Mouse (Mus musculus) CH12.LX (cell line): Measurements from ENCODE around the gene Cdh4.

ENCODE experiments used
- CHD2 ChIP-seq: IDR thresholded peaks from 2 replicates; pipeline ENCODE4 v1.6.1; 2011; ENCODE audit warnings: low read length, improper control_type of control experiment
- CTCF ChIP-seq, 2 experiments: IDR thresholded peaks in 1 of 2; conservative IDR thresholded peaks in 1 of 2; 2 replicates each; pipeline ENCODE4 v1.5.1; 2011 to 2012; ENCODE audit warnings: low read depth in 2 of 2, low read length in 2 of 2, improper control_type of control experiment in 1 of 2, inconsistent platforms in 1 of 2, mild to moderate bottlenecking in 1 of 2, moderate library complexity in 1 of 2
- MAFK ChIP-seq: IDR thresholded peaks from 2 replicates; pipeline ENCODE4 v1.6.1; 2011; ENCODE audit warnings: low read length, improper control_type of control experiment; ENCODE audit not compliant: insufficient replicate concordance
- MAX ChIP-seq: IDR thresholded peaks from 2 replicates; pipeline ENCODE4 v1.6.1; 2011; ENCODE audit warnings: low read length, improper control_type of control experiment
- MEF2A ChIP-seq: IDR thresholded peaks from 2 replicates; pipeline ENCODE4 v1.6.1; 2014; ENCODE audit warnings: low read depth, mild to moderate bottlenecking, inconsistent platforms, low read length, improper control_type of control experiment, borderline replicate concordance
- NELFE ChIP-seq: IDR thresholded peaks from 2 replicates; pipeline ENCODE4 v1.6.1; 2011; ENCODE audit warnings: low read depth, low read length, improper control_type of control experiment
- NRF1 ChIP-seq: IDR thresholded peaks from 2 replicates; pipeline ENCODE4 v1.6.1; 2014; ENCODE audit warnings: low read depth, mild to moderate bottlenecking, inconsistent platforms, low read length, improper control_type of control experiment, moderate library complexity
- POLR2A ChIP-seq: IDR thresholded peaks from 2 replicates; pipeline ENCODE4 v1.6.1; 2011; ENCODE audit warnings: low read depth, mild to moderate bottlenecking, improper control_type of control experiment, low read length
- UBTF ChIP-seq: IDR thresholded peaks from 2 replicates; pipeline ENCODE4 v1.6.1; 2012; ENCODE audit warnings: low read depth, mild to moderate bottlenecking, inconsistent platforms, low read length, improper control_type of control experiment, moderate library complexity

DNA sequence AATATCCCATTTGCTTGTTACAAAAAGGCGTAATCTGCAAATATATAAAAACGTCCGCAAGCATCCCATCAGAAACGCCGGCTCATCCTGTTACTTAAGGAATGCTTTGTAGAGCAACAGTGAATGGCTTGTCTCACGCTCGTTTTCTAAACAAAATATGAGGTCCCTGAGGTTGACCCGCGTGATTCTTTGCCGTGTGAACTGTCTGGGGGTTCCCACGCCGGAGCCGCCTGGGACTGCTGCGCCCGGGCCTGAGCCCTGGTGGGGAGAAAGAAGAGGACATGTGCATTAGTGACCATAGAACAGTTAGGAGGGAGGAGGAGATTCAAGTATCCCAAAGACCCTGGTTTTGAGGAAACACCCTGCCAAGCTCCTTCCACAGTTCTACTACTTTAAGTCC lies 471.1 kb downstream of the Cdh4 start:
- TF ChIP-seq MEF2A (no peak), CTCF (conservative IDR thresholded peaks at IDR 0.05 in 1 of 2, IDR thresholded peaks at IDR 0.05 in 1 of 2; ENCODE audit: low read depth in 2 of 2, low read length in 2 of 2) (no peak), POLR2A (no peak), MAFK (no peak), UBTF (no peak), NELFE (no peak), MAX (no peak), NRF1 (no peak), CHD2 (no peak)
